Mouse (Mus musculus) gastrocnemius, postnatal 14 days (tissue): ENCODE results near the gene Olfr1284. TPM values are rescaled to one million over a fixed set of nuclear protein-coding genes. Genes with fewer than 3 reads are reported as not detected.
"Not testable (repeated sequence)": the region's sequence is repeated elsewhere in the genome, so short reads cannot be mapped to it uniquely, and the experiment has no call there.

Source experiments
- DNase-seq: peaks from one replicate; pipeline ENCODE4 v3.0.0; 2021; ENCODE audit warnings: mixed read lengths
- intact Hi-C: fragments of 180-260 bp; cut with DNase I; formaldehyde crosslinking; loops from one replicate; pipeline ENCODE4 v1.15.1; 2025; ENCODE audit warnings: low total_unique reads
- long read RNA-seq, 2 experiments: library from polyadenylated mRNA; stranded (forward); transcript quantifications; one replicate each; pipeline ENCODE4 v2.0.0; 2021
- total RNA-seq, 2 experiments: library from RNA; stranded (reverse); gene quantifications; 2 replicates each; pipeline ENCODE4 v1.2.3; 2021

Gene Olfr1284
- not detected for total RNA-seq
- long read RNA-seq, experiment 1 = 0 reads
- long read RNA-seq, experiment 2 = 0 reads

- intact Hi-C loops = no loop called here
- no peak for DNase-seq
These were observed at the start of gene Olfr1284 for GRCm38 (mm10) chr2:111375222-111375621. Gene Olfr1284 (plus strand): TSS chr2:111375522.

- intact Hi-C loops = no loop called here
- DNase-seq = no peak
These were observed 49.1 kb upstream of the Olfr1284 start, which contains the start of gene Olfr1281 for GRCm38 (mm10) chr2:111326220-111326619. Gene Olfr1281 (plus strand): TSS chr2:111326520.

- DNase-seq, intact Hi-C loops: not testable (repeated sequence)
These were observed 41.6 kb upstream of the Olfr1284 start for GRCm38 (mm10) chr2:111333721-111334120.

GRCm38 (mm10) chr2:111335976-111336375 lies 39.3 kb upstream of the Olfr1284 start, which contains the start of gene Olfr1282:
Gene Olfr1282 (minus strand): TSS chr2:111336076.
- DNase-seq = no peak

GRCm38 (mm10) chr2:111366490-111366889 lies 8.8 kb upstream of the Olfr1284 start, which contains the start of gene Olfr1283:
Gene Olfr1283 (plus strand): TSS chr2:111366790.
- intact Hi-C loops = no loop called here

More at GRCm38 (mm10) chr2:111335976-111336375, 39.3 kb upstream of the Olfr1284 start, which contains the start of gene Olfr1282:
- intact Hi-C loops = no loop called here

GRCm38 (mm10) chr2:111422931-111423330 lies 47.6 kb downstream of the Olfr1284 start, which contains the start of gene Olfr1286:
Gene Olfr1286 (minus strand): TSS chr2:111423115.
- intact Hi-C loops = no loop called here
- no peak for DNase-seq

More at GRCm38 (mm10) chr2:111366490-111366889, 8.8 kb upstream of the Olfr1284 start, which contains the start of gene Olfr1283:
- DNase-seq = no peak

Other genes with a start within 250 kb of the Olfr1284 start
- not detected for gene Gm15130, start 222.6 kb upstream of the Olfr1284 start, total RNA-seq
- not detected for gene 4930430A15Rik, start 145.9 kb upstream of the Olfr1284 start, total RNA-seq
- not detected for gene Olfr1275, start 140.2 kb upstream of the Olfr1284 start, total RNA-seq
- gene Olfr1276, start 121.0 kb upstream of the Olfr1284 start, total RNA-seq = not detected
- not detected for gene Olfr1277, start 101.4 kb upstream of the Olfr1284 start, total RNA-seq
- not detected for gene Olfr1278, start 85.4 kb upstream of the Olfr1284 start, total RNA-seq
- gene Olfr1279, start 74.9 kb upstream of the Olfr1284 start, total RNA-seq = not detected
- not detected for gene Olfr1280, start 61.5 kb upstream of the Olfr1284 start, total RNA-seq
- not detected for gene Olfr1281, start 49.0 kb upstream of the Olfr1284 start, total RNA-seq
- not detected for gene Olfr1282, start 39.4 kb upstream of the Olfr1284 start, total RNA-seq
- gene Olfr1283, start 8.7 kb upstream of the Olfr1284 start, total RNA-seq = not detected
- not detected for gene Olfr1286, start 47.6 kb downstream of the Olfr1284 start, total RNA-seq
- not detected for gene Olfr1287, start 73.6 kb downstream of the Olfr1284 start, total RNA-seq
- gene Olfr1288, start 98.6 kb downstream of the Olfr1284 start, total RNA-seq = not detected
- not detected for gene Olfr1289, start 105.3 kb downstream of the Olfr1284 start, total RNA-seq
- not detected for gene Olfr1290, start 118.3 kb downstream of the Olfr1284 start, total RNA-seq
- not detected for gene Olfr1291-ps1, start 121.7 kb downstream of the Olfr1284 start, total RNA-seq
- not detected for gene Olfr1293-ps, start 149.7 kb downstream of the Olfr1284 start, total RNA-seq
- not detected for gene Olfr1294, start 164.8 kb downstream of the Olfr1284 start, total RNA-seq
- gene Olfr1295, start 194.2 kb downstream of the Olfr1284 start, total RNA-seq = not detected